Mouse (Mus musculus) liver, adult 2 months (tissue): ENCODE data around the gene Tfap2a. TPM values are rescaled to one million over a fixed set of nuclear protein-coding genes. Genes with fewer than 3 reads are reported as not detected.

ENCODE experiments used
- DNase-seq: peaks from one replicate; pipeline ENCODE4 v3.0.0-alpha.2; 2011; ENCODE audit warnings: low read depth, low spot score; ENCODE audit errors: extremely low read depth
- H3K27ac ChIP-seq: fragments of 200-500 bp; replicated peaks from 2 replicates; pipeline ENCODE4 v1.5.1; 2012; ENCODE audit warnings: low read depth, mild to moderate bottlenecking, control low read depth, inconsistent platforms, low read length; ENCODE audit not compliant: insufficient read depth
- H3K27me3 ChIP-seq: fragments of 200-500 bp; 2 replicates; pipeline ENCODE4 v1.6.1; 2012; ENCODE audit warnings: mild to moderate bottlenecking, moderate library complexity, low read length, inconsistent platforms; ENCODE audit not compliant: control insufficient read depth, insufficient read depth
- H3K36me3 ChIP-seq: fragments of 200-500 bp; 2 replicates; pipeline ENCODE4 v1.6.1; 2012; ENCODE audit warnings: low read length, inconsistent platforms; ENCODE audit not compliant: control insufficient read depth, insufficient read depth
- H3K4me1 ChIP-seq: fragments of 200-500 bp; 2 replicates; pipeline ENCODE4 v1.6.1; 2011; ENCODE audit warnings: low read length; ENCODE audit not compliant: control insufficient read depth, insufficient read depth
- H3K4me3 ChIP-seq: fragments of 200-500 bp; 2 replicates; pipeline ENCODE4 v1.5.1; 2011; ENCODE audit warnings: low read depth, mild to moderate bottlenecking, control low read depth, low read length, moderate library complexity; ENCODE audit not compliant: insufficient read depth
- H3K79me2 ChIP-seq: fragments of 200-500 bp; 2 replicates; pipeline ENCODE4 v1.6.1; 2012; ENCODE audit warnings: inconsistent platforms, mild to moderate bottlenecking, low read length, moderate library complexity; ENCODE audit not compliant: control insufficient read depth, insufficient read depth
- H3K9ac ChIP-seq: fragments of 200-500 bp; 2 replicates; pipeline ENCODE4 v1.6.1; 2012; ENCODE audit warnings: low read depth, mild to moderate bottlenecking, control low read depth, inconsistent platforms, low read length
- CTCF ChIP-seq: fragments of 200-500 bp; IDR thresholded peaks from 2 replicates; pipeline ENCODE4 v1.5.1; 2011; ENCODE audit warnings: low read depth, low read length, control low read depth
- POLR2A ChIP-seq: fragments of 200-500 bp; IDR thresholded peaks from 2 replicates; pipeline ENCODE4 v1.6.1; 2011; ENCODE audit warnings: low read length, control low read depth; ENCODE audit not compliant: insufficient read depth; ENCODE audit errors: extremely low read depth
- WGBS: fragments of 180-500 bp; shearing (Covaris S2); methylation state at CpG from one replicate; pipeline ENCODE4 v1.1.7; 2018; 5-methylcytosine and 5-hydroxymethylcytosine counted together
- polyA plus RNA-seq: library from polyadenylated mRNA; depleted of rRNA; stranded (reverse); fragments of >200 nt; gene quantifications from 2 replicates; pipeline ENCODE4 v1.2.3, GENCODE M21; 2012
- total RNA-seq: library from RNA; depleted of rRNA; stranded (reverse); fragments of >200 nt; gene quantifications from 2 replicates; pipeline ENCODE4 v1.2.3, GENCODE M21; 2014

Gene Tfap2a
- total and polyA plus RNA-seq, 2 experiments = 0.05 TPM; not detected in 1

DNA sequence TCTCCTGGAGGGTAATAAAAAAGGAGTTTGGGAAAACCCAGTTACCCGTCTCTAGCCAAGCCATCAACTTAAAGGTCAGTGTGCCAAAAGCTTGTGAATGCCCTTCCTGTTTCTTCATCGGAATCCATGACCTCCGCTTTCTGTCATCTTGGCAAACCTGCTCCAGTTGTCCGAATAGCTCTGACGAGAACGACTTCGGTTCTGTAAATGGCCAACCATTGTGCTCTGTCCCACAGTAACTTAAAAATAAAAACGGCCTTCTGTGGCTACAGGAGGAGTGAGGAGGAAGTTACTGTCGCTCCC is 11.4 kb upstream of the Tfap2a start:
- 51% methylated on average over 9 of the region's 9 CpGs for WGBS
- Histone ChIP-seq H3K9ac (no peak overlapping the region), H3K4me3 (no peak overlapping the region), H3K27ac (no peak overlapping the region), H3K4me1 (no peaks in the 10 kb centered on the region), H3K36me3 (no peaks in the 10 kb centered on the region), H3K79me2 (no peaks in the 10 kb centered on the region), H3K27me3 (peaks cover 4% of the 10 kb centered on the region)
- TF ChIP-seq CTCF (no peak), POLR2A (no peak)
- peak; percentile 53 for DNase-seq

GRCm38 (mm10) chr13:40748785-40749602 is 10.8 kb upstream of the Tfap2a start:
- WGBS = 12% methylated on average over 19 of the region's 19 CpGs
- H3K4me3 ChIP-seq = no peak overlapping the region
- H3K36me3 ChIP-seq = no peaks in the 10 kb centered on the region
- peak; percentile 63 for DNase-seq
- H3K27ac ChIP-seq = no peak overlapping the region
- H3K9ac ChIP-seq = no peak overlapping the region
- H3K4me1 ChIP-seq = no peaks in the 10 kb centered on the region
- TF ChIP-seq CTCF = peak; percentile 27; the same call in 1 of the 2 replicates
- no peak for TF ChIP-seq POLR2A
- H3K79me2 ChIP-seq = no peaks in the 10 kb centered on the region
- peaks cover 8% of the 10 kb centered on the region for H3K27me3 ChIP-seq

DNA sequence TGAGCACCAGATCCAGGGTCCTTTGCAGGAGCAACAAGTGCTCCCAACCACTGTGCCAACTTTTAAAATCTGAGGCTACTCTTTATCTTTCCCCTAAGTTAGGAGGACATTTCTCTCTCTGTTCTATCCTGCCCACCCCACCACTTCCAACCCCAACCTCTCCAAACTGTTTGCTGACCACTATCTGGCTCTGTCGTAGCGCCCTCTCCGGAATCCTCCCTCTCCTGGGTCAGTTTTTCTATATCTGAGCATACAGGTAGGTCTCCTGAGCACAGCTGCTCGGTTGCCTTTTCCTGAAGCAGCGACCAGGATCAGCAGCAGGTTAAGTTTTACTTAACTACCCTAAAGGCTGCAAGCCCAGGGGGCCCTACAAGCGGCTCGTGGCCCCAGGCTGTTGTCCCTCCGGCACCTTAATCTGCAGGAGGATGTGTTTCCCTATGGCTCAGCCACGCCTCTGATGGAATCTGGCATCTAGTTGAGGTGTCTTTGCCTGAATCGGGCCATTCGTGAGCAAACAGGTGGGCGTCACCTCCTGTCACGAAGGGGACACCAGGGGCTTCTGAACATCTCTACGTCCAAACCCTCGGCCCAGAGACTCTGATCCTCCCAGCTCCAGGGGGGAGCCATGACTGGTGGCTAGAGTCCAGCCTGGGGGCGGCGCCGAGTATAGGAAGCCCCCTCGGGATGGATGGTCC is 6.1 kb upstream of the Tfap2a start:
- Histone ChIP-seq H3K79me2 (no peaks in the 10 kb centered on the region), H3K36me3 (no peaks in the 10 kb centered on the region), H3K4me1 (no peaks in the 10 kb centered on the region), H3K4me3 (no peak overlapping the region), H3K27ac (no peak overlapping the region), H3K9ac (no peak overlapping the region), H3K27me3 (peaks cover 18% of the 10 kb centered on the region)
- 3% methylated on average over 19 of the region's 19 CpGs for WGBS
- TF ChIP-seq POLR2A (no peak), CTCF (no peak)
- DNase-seq = no peak

- Histone ChIP-seq H3K4me3 (no peak overlapping the region), H3K9ac (no peak overlapping the region), H3K36me3 (no peaks in the 10 kb centered on the region), H3K27me3 (peaks cover 25% of the 10 kb centered on the region), H3K4me1 (no peaks in the 10 kb centered on the region), H3K79me2 (no peaks in the 10 kb centered on the region), H3K27ac (no peak overlapping the region)
- 11% methylated on average over 4 of the region's 4 CpGs for WGBS
- DNase-seq = no peak
- no peak for TF ChIP-seq CTCF
- no peak for TF ChIP-seq POLR2A
Observed at GRCm38 (mm10) chr13:40743221-40743620, 5.0 kb upstream of the Tfap2a start.

- no peaks in the 10 kb centered on the region for H3K36me3 ChIP-seq
- no peak overlapping the region for H3K27ac ChIP-seq
- no peak for TF ChIP-seq CTCF
- no peaks in the 10 kb centered on the region for H3K79me2 ChIP-seq
- WGBS = 5% methylated on average over 25 of the region's 25 CpGs
- no peak overlapping the region for H3K9ac ChIP-seq
- peaks cover 32% of the 10 kb centered on the region for H3K27me3 ChIP-seq
- no peak for DNase-seq
- H3K4me1 ChIP-seq = no peaks in the 10 kb centered on the region
- H3K4me3 ChIP-seq = no peak overlapping the region
Observed at GRCm38 (mm10) chr13:40741841-40742550, 3.8 kb upstream of the Tfap2a start.
